Mouse (Mus musculus) CD4-positive, CD25-positive, alpha-beta regulatory T cell (primary cell): Measurements from ENCODE around the gene Epyc. TPM values are rescaled to one million over a fixed set of nuclear protein-coding genes. Genes with fewer than 3 reads are reported as not detected.

Experiments used
- polyA plus RNA-seq: library from polyadenylated mRNA; unstranded; fragments of 100-300 nt; shearing (Covaris generic); gene quantifications from one replicate; pipeline ENCODE4 v1.2.1, GENCODE M21; 2017

The Epyc gene
- polyA plus RNA-seq = not detected

GRCm38 (mm10) chr10:97643768-97644167, at the start of gene Epyc:
TSS of gene Epyc (plus strand) at chr10:97644068.

DNA sequence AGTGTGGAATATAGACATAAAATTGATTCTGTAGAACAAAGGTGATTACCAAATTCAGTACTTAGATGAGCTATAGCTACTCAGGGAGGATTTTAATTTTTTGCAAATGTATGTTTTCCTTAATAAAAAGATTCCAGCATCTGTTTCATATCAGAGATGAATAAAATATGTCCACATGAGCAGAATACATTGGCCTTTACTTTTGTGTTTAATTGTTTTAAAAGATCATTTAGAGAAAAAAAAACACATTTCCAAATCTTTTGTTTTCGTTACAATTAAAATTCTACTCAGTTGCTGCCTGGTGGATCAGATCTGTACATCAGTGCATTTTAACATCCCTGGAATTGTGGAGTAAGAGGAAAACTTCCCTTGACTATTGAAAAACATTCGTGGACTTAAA, 37.3 kb upstream of the Epyc start, which contains the start of gene Kera:
TSS of gene Kera (plus strand) at position 301 of the 400 bp plus-strand sequence.

GRCm38 (mm10) chr10:97692913-97693312, 49.0 kb downstream of the Epyc start, which contains the start of gene Ccer1:
TSS of gene Ccer1 (plus strand) at chr10:97693059.

GRCm38 (mm10) chr10:97726655-97727054, 82.8 kb downstream of the Epyc start, which contains the start of gene C030005K15Rik:
TSS of gene C030005K15Rik (minus strand) at chr10:97726755.

Other genes starting within 250 kb of the Epyc start
- not detected for gene Dcn, start 164.5 kb upstream of the Epyc start, polyA plus RNA-seq
- gene Lum, start 78.9 kb upstream of the Epyc start, polyA plus RNA-seq = not detected
- gene Kera, start 37.2 kb upstream of the Epyc start, polyA plus RNA-seq = not detected
- 0.10 TPM for gene Ccer1, start 49.0 kb downstream of the Epyc start, polyA plus RNA-seq
- not detected for gene C030005K15Rik, start 82.7 kb downstream of the Epyc start, polyA plus RNA-seq